Mouse (Mus musculus) MEL (cell line): ENCODE measurements around the gene Pck1. TPM values are rescaled to one million over a fixed set of nuclear protein-coding genes. Genes with fewer than 3 reads are reported as not detected.

Experiments used
- DNase-seq: peaks from one replicate; pipeline ENCODE4 v3.0.0; 2011; ENCODE audit warnings: low read depth, low spot score
- H3K27ac ChIP-seq: 2 replicates; pipeline ENCODE4 v1.5.1; 2012; ENCODE audit warnings: low read depth, mild to moderate bottlenecking, control low read depth, low read length, moderate library complexity; ENCODE audit not compliant: control insufficient read depth
- H3K27me3 ChIP-seq, 2 experiments: fragments of 150-350 bp in 1 of 2; sonication (generic) in 1 of 2; 2 replicates each; pipeline ENCODE4 v1.6.1; 2012; ENCODE audit warnings: low read length in 2 of 2, mild to moderate bottlenecking in 2 of 2, improper control_type of control experiment in 1 of 2, moderate library complexity in 1 of 2; ENCODE audit not compliant: insufficient read depth in 2 of 2, control insufficient read depth in 1 of 2
- H3K36me3 ChIP-seq, 2 experiments: 2 replicates each; pipeline ENCODE4 v1.6.1; 2012 to 2014; ENCODE audit warnings: low read length in 2 of 2, improper control_type of control experiment in 1 of 2, inconsistent platforms in 1 of 2, mild to moderate bottlenecking in 1 of 2; ENCODE audit not compliant: insufficient read depth in 2 of 2, control insufficient read depth in 1 of 2
- H3K4me1 ChIP-seq, 2 experiments: fragments of 150-350 bp in 1 of 2; sonication (generic) in 1 of 2; 2 replicates each; pipeline ENCODE4 v1.6.1; 2012; ENCODE audit warnings: low read length in 2 of 2, improper control_type of control experiment in 1 of 2, mild to moderate bottlenecking in 1 of 2; ENCODE audit not compliant: insufficient read depth in 2 of 2, control insufficient read depth in 1 of 2
- H3K4me3 ChIP-seq, 2 experiments: fragments of 150-350 bp in 1 of 2; sonication (generic) in 1 of 2; 2 replicates each; pipeline ENCODE4 v1.5.1; 2012; ENCODE audit warnings: low read depth in 2 of 2, low read length in 2 of 2, mild to moderate bottlenecking in 2 of 2, moderate library complexity in 2 of 2, control low read depth in 1 of 2, improper control_type of control experiment in 1 of 2; ENCODE audit not compliant: control insufficient read depth in 1 of 2, insufficient read depth in 1 of 2
- H3K79me2 ChIP-seq: 2 replicates; pipeline ENCODE4 v1.6.1; 2012; ENCODE audit warnings: mild to moderate bottlenecking, low read length, moderate library complexity; ENCODE audit not compliant: control insufficient read depth, poor library complexity, insufficient read depth
- H3K9ac ChIP-seq: 2 replicates; pipeline ENCODE4 v1.6.1; 2012; ENCODE audit warnings: low read depth, mild to moderate bottlenecking, control low read depth, low read length, moderate library complexity; ENCODE audit not compliant: control insufficient read depth, poor library complexity, severe bottlenecking
- H3K9me3 ChIP-seq: fragments of 150-350 bp; sonication (generic); replicated peaks from 2 replicates; pipeline ENCODE4 v1.6.1; 2012; ENCODE audit warnings: mild to moderate bottlenecking, low read length, improper control_type of control experiment, moderate library complexity; ENCODE audit not compliant: insufficient read depth
- BHLHE40 ChIP-seq: IDR thresholded peaks from 2 replicates; pipeline ENCODE4 v1.6.1; 2012; ENCODE audit warnings: low read depth, mild to moderate bottlenecking, inconsistent platforms, low read length, improper control_type of control experiment, borderline replicate concordance
- CHD1 ChIP-seq: IDR thresholded peaks from 2 replicates; pipeline ENCODE4 v1.6.1; 2012; ENCODE audit warnings: low read depth, mild to moderate bottlenecking, inconsistent platforms, low read length, improper control_type of control experiment
- E2F4 ChIP-seq: IDR thresholded peaks from 2 replicates; pipeline ENCODE4 v1.6.1; 2011; ENCODE audit warnings: low read depth, low read length, improper control_type of control experiment, borderline replicate concordance
- ELF1 ChIP-seq: IDR thresholded peaks from 2 replicates; pipeline ENCODE4 v1.6.1; 2014; ENCODE audit warnings: low read depth, mild to moderate bottlenecking, inconsistent platforms, low read length, improper control_type of control experiment, moderate library complexity
- EP300 ChIP-seq, 2 experiments: IDR thresholded peaks; 2 replicates each; pipeline ENCODE4 v1.6.1; 2011; ENCODE audit warnings: improper control_type of control experiment in 2 of 2, low read length in 2 of 2, low read depth in 1 of 2, mild to moderate bottlenecking in 1 of 2
- GABPA ChIP-seq: IDR thresholded peaks from 2 replicates; pipeline ENCODE4 v1.6.1; 2012; ENCODE audit warnings: low read depth, mild to moderate bottlenecking, inconsistent platforms, low read length, improper control_type of control experiment, moderate library complexity
- HCFC1 ChIP-seq: IDR thresholded peaks from 2 replicates; pipeline ENCODE4 v1.6.1; 2012; ENCODE audit warnings: low read depth, mild to moderate bottlenecking, inconsistent platforms, low read length, improper control_type of control experiment, moderate library complexity
- MAFK ChIP-seq: IDR thresholded peaks from 2 replicates; pipeline ENCODE4 v1.6.1; 2011; ENCODE audit warnings: low read depth, mild to moderate bottlenecking, low read length, improper control_type of control experiment, borderline replicate concordance
- MXI1 ChIP-seq: IDR thresholded peaks from 2 replicates; pipeline ENCODE4 v1.6.1; 2011; ENCODE audit warnings: mild to moderate bottlenecking, low read depth, low read length, improper control_type of control experiment
- NRF1 ChIP-seq: IDR thresholded peaks from 2 replicates; pipeline ENCODE4 v1.6.1; 2014; ENCODE audit warnings: low read depth, mild to moderate bottlenecking, inconsistent platforms, low read length, improper control_type of control experiment, moderate library complexity; ENCODE audit not compliant: poor library complexity, insufficient read depth, severe bottlenecking
- POLR2AphosphoS2 ChIP-seq: IDR thresholded peaks from 2 replicates; pipeline ENCODE4 v1.6.1; 2011; ENCODE audit warnings: low read length, improper control_type of control experiment
- POLR2AphosphoS5 ChIP-seq: IDR thresholded peaks from 2 replicates; pipeline ENCODE4 v1.6.1; 2012; ENCODE audit warnings: low read depth, borderline replicate concordance, mild to moderate bottlenecking, inconsistent platforms, low read length, moderate library complexity, mixed read lengths
- RAD21 ChIP-seq: IDR thresholded peaks from 2 replicates; pipeline ENCODE4 v1.6.1; 2011; ENCODE audit warnings: mild to moderate bottlenecking, low read depth, low read length, improper control_type of control experiment
- RCOR1 ChIP-seq: IDR thresholded peaks from 2 replicates; pipeline ENCODE4 v1.6.1; 2012; ENCODE audit warnings: low read depth, mild to moderate bottlenecking, inconsistent platforms, low read length, improper control_type of control experiment
- SIN3A ChIP-seq: IDR thresholded peaks from 2 replicates; pipeline ENCODE4 v1.6.1; 2012; ENCODE audit warnings: low read length, improper control_type of control experiment, inconsistent platforms
- SMC3 ChIP-seq: IDR thresholded peaks from 2 replicates; pipeline ENCODE4 v1.6.1; 2011; ENCODE audit warnings: low read depth, low read length, improper control_type of control experiment
- TAL1 ChIP-seq: IDR thresholded peaks from 2 replicates; pipeline ENCODE4 v1.6.1; 2012; ENCODE audit warnings: mild to moderate bottlenecking, inconsistent platforms, low read length, moderate library complexity, mixed read lengths
- TBP ChIP-seq: IDR thresholded peaks from 2 replicates; pipeline ENCODE4 v1.8.0; 2011; ENCODE audit warnings: low read depth, low read length, improper control_type of control experiment
- TCF12 ChIP-seq: IDR thresholded peaks from 2 replicates; pipeline ENCODE4 v1.6.1; 2014; ENCODE audit warnings: low read depth, mild to moderate bottlenecking, inconsistent platforms, low read length, improper control_type of control experiment, moderate library complexity
- USF2 ChIP-seq, 2 experiments: IDR thresholded peaks; 2 replicates each; pipeline ENCODE4 v1.6.1; 2011 to 2012; ENCODE audit warnings: improper control_type of control experiment in 2 of 2, low read length in 2 of 2, borderline replicate concordance in 1 of 2, inconsistent platforms in 1 of 2, low read depth in 1 of 2, mild to moderate bottlenecking in 1 of 2; ENCODE audit not compliant: insufficient read depth in 1 of 2
- polyA plus RNA-seq, 2 experiments: library from polyadenylated mRNA; stranded (reverse) in 1 of 2; unstranded in 1 of 2; fragments of >175 nt in 1 of 2; fragments of >200 nt in 1 of 2; gene quantifications; 2 replicates each; pipeline versions ENCODE4 v1.2.1 to v1.2.4; 2012; ENCODE audit warnings: low replicate concordance in 2 of 2, low read depth in 1 of 2; ENCODE audit not compliant: insufficient read length in 2 of 2, insufficient read depth in 1 of 2, missing spikeins in 1 of 2
- total RNA-seq: library from RNA; depleted of rRNA; stranded (reverse); fragments of 300-350 nt; gene quantifications from 2 replicates; pipeline ENCODE4 v1.2.3, GENCODE M21; 2012

Pck1 gene
- total and polyA plus RNA-seq, 3 experiments, result not detected

DNA sequence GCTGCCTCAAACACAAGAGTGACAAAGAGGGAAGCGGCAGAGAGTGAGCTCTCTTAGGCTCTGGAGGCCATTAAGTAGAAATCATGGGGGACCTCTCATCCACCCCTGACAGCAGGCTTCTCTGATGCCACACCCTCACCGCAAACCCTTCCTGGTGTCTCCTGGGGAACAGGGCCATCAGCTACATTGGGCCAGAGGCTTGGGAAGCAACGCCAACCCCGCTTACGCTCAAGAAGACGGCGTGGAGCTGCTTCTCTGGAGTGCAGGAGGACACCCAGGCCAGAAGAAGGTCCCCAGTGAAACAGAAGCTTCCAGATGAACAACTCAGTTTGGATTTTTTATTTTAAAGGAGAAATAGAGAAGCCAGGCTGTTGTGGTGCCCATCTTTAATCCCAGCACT lies 43.3 kb upstream of the Pck1 start:
- H3K36me3 ChIP-seq, result no peaks in the 10 kb centered on the region
- DNase-seq, result no peak
- H3K9me3 ChIP-seq, result no peaks in the 10 kb centered on the region
- H3K4me1 ChIP-seq, result no peaks in the 10 kb centered on the region
- H3K9ac ChIP-seq, result no peak overlapping the region
- no peaks in the 10 kb centered on the region for H3K27me3 ChIP-seq
- no peak for TF ChIP-seq TAL1
- no peak for TF ChIP-seq RCOR1
- no peak for TF ChIP-seq EP300 (IDR thresholded peaks at IDR 0.05; ENCODE audit: low read depth in 1 of 2, low read length in 2 of 2)
- TF ChIP-seq NRF1, result no peak
- TF ChIP-seq, all 39 proteins: peak for 0
- Histone ChIP-seq H3K4me3 (no peak overlapping the region), H3K79me2 (no peaks in the 10 kb centered on the region), H3K27ac (no peak overlapping the region)

GRCm38 (mm10) chr2:173110571-173110970 lies 42.3 kb upstream of the Pck1 start:
- no peak for DNase-seq
- no peaks in the 10 kb centered on the region for H3K36me3 ChIP-seq
- TF ChIP-seq BHLHE40 (no peak), POLR2AphosphoS2 (no peak), MXI1 (no peak), RCOR1 (no peak), TCF12 (no peak), TBP (no peak), MAFK (no peak), CHD1 (no peak), POLR2AphosphoS5 (no peak), SMC3 (no peak), GABPA (no peak), RAD21 (no peak), ELF1 (no peak), HCFC1 (no peak), USF2 (IDR thresholded peaks at IDR 0.05; ENCODE audit: borderline replicate concordance in 1 of 2, insufficient read depth in 1 of 2, low read depth in 1 of 2, low read length in 2 of 2) (no peak), E2F4 (no peak), SIN3A (no peak), TAL1 (no peak)

More at GRCm38 (mm10) chr2:173110571-173110970, 42.3 kb upstream of the Pck1 start:
- H3K9ac ChIP-seq, result no peak overlapping the region
- H3K27ac ChIP-seq, result no peak overlapping the region
- H3K27me3 ChIP-seq, result no peaks in the 10 kb centered on the region
- H3K9me3 ChIP-seq, result no peaks in the 10 kb centered on the region
- no peaks in the 10 kb centered on the region for H3K79me2 ChIP-seq
- H3K4me3 ChIP-seq, result no peak overlapping the region
- no peaks in the 10 kb centered on the region for H3K4me1 ChIP-seq
